Comparison of ENCODE assay signal across 25 mouse cellular contexts in the genomic region with DNA sequence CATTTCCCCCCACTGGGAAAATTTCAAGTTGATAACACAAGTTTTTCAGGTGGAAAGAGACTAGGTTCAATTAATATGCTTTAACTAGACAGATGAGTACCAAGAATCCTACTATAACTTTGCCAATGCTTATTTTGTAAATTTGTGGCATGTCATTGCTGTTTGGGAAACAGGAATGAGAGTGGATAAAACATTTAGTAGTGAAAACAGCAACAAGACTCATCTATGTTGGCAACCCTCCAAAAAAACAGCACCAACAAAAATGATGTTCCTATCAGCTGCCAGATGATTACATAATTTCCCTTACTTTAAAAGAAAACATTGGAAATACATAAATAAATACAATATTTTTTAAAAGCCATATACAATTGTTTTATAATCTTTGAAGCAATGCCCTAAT.
DNase-seq lines count a peak whose midpoint lies in the region; ATAC-seq and TF ChIP-seq lines count a peak whose summit lies in the region.
"Had no signal": no experiment of that assay in that cellular context is flagged by ENCODE, and none has a peak within 500 bp of the region (broad histone marks: within the 10 kb centered on the region; RNA-seq: fewer than 3 reads in every experiment).

No protein-coding gene starts in this region.

- no peaks in the 10 kb centered on the region for H3K27me3 ChIP-seq in liver, adult 2 months (ENCODE audit: control insufficient read depth, insufficient read depth, low read length)
- no peaks in the 10 kb centered on the region for H3K27me3 ChIP-seq in liver, embryonic 11.5 days (replicated peaks; ENCODE audit: control insufficient read depth, insufficient read depth, low read length)
- H3K27me3 ChIP-seq: embryonic facial prominence, embryonic 15.5 days; hindbrain, embryonic 15.5 days; kidney, embryonic 15.5 days; stomach, embryonic 15.5 days had no signal

- DNase-seq in gastrocnemius, adult 2 months = no peak
- DNase-seq in gastrocnemius, adult 8-10 months (ENCODE audit: low spot score in 2 of 2) = no peak
- DNase-seq in liver, adult 2 months (ENCODE audit: extremely low read depth, low read depth, low spot score) = peak; percentile 42
- DNase-seq in liver, embryonic 11.5 days (ENCODE audit: low spot score) = no peak
- peak; percentile 36 for DNase-seq in 416B (ENCODE audit: low read depth)
- no peak for DNase-seq in ovary, postnatal 10 days (ENCODE audit: low spot score)
- DNase-seq: adrenal gland, postnatal 14 days; cerebellum, adult 9-10 months; forebrain, postnatal 0 days; gastrocnemius, postnatal 36 days; liver; liver, postnatal 0 days; right cerebral cortex, adult 18-20 months; right cerebral cortex, postnatal 4 days; thymus, adult 18-20 months; thymus, postnatal 4 days had no signal

- no peak overlapping the region for H3K4me2 ChIP-seq in liver, embryonic 11.5 days
- H3K4me2 ChIP-seq: embryonic facial prominence, embryonic 15.5 days; heart, embryonic 11.5 days; hindbrain, embryonic 15.5 days; kidney, embryonic 15.5 days; midbrain, embryonic 11.5 days; stomach, embryonic 15.5 days had no signal

- H3K36me3 ChIP-seq in liver, adult 2 months (ENCODE audit: control insufficient read depth, insufficient read depth, low read length) = peaks cover 13% of the 10 kb centered on the region
- H3K36me3 ChIP-seq in liver, embryonic 11.5 days (ENCODE audit: control insufficient read depth, insufficient read depth, low read length) = no peaks in the 10 kb centered on the region
- H3K36me3 ChIP-seq: embryonic facial prominence, embryonic 15.5 days; hindbrain, embryonic 15.5 days; kidney, embryonic 15.5 days; limb, embryonic 10.5 days; stomach, embryonic 15.5 days had no signal

- ATAC-seq in liver, embryonic 11.5 days (replicated peaks; ENCODE audit: low FRiP score) = no peak
- peak; percentile 56; the same call in 1 of the 2 replicates for ATAC-seq in erythroblast, adult 5-6 weeks (replicated peaks; ENCODE audit: low FRiP score, poor library complexity, severe bottlenecking)
- ATAC-seq: activated CD4-positive, CD25-positive, alpha-beta regulatory T cell, adult 4 months; forebrain, postnatal 0 days; liver, postnatal 0 days had no signal

- H3K27ac ChIP-seq in gastrocnemius, adult 2 months = peak overlapping the region; percentile 38
- H3K27ac ChIP-seq in liver, adult 2 months (replicated peaks; ENCODE audit: insufficient read depth, low read depth, low read length) = no peak overlapping the region
- H3K27ac ChIP-seq in liver, embryonic 11.5 days (ENCODE audit: low read depth, low read length) = no peak overlapping the region
- H3K27ac ChIP-seq: embryonic facial prominence, embryonic 15.5 days; hindbrain, embryonic 15.5 days; kidney, embryonic 15.5 days; limb, embryonic 10.5 days; stomach, embryonic 15.5 days had no signal

- H3K4me1 ChIP-seq in liver, adult 2 months (ENCODE audit: control insufficient read depth, insufficient read depth, low read length) = peaks cover 4% of the 10 kb centered on the region; the same call in 1 of the 2 replicates
- no peaks in the 10 kb centered on the region for H3K4me1 ChIP-seq in liver, embryonic 11.5 days (replicated peaks; ENCODE audit: control insufficient read depth, insufficient read depth, low read length)
- H3K4me1 ChIP-seq: embryonic facial prominence, embryonic 15.5 days; hindbrain, embryonic 15.5 days; kidney, embryonic 15.5 days; limb, embryonic 10.5 days; stomach, embryonic 15.5 days had no signal

- no peak overlapping the region for H3K4me3 ChIP-seq in gastrocnemius, adult 2 months
- no peak overlapping the region for H3K4me3 ChIP-seq in liver, adult 2 months (ENCODE audit: insufficient read depth, low read depth, low read length)
- no peak overlapping the region for H3K4me3 ChIP-seq in liver, embryonic 11.5 days (ENCODE audit: low read depth, low read length)
- H3K4me3 ChIP-seq: embryonic facial prominence, embryonic 15.5 days; hindbrain, embryonic 15.5 days; kidney, embryonic 15.5 days; limb, embryonic 10.5 days; stomach, embryonic 15.5 days had no signal

- no peak overlapping the region for H3K9ac ChIP-seq in liver, adult 2 months (ENCODE audit: low read depth, low read length)
- H3K9ac ChIP-seq in liver, embryonic 11.5 days (ENCODE audit: low read depth, low read length) = no peak overlapping the region
- H3K9ac ChIP-seq: embryonic facial prominence, embryonic 15.5 days; forebrain, postnatal 0 days; hindbrain, embryonic 15.5 days; kidney, embryonic 15.5 days; liver, postnatal 0 days; stomach, embryonic 15.5 days had no signal

- H3K79me2 ChIP-seq in liver, adult 2 months (ENCODE audit: control insufficient read depth, insufficient read depth, low read length) = peaks cover 5% of the 10 kb centered on the region; the same call in 1 of the 2 replicates

- no peak for TF ChIP-seq POLR2A in liver, adult 2 months (IDR thresholded peaks at IDR 0.05; ENCODE audit: extremely low read depth, insufficient read depth, low read length)

- no peak for TF ChIP-seq CTCF in gastrocnemius, adult 2 months (IDR thresholded peaks at IDR 0.05)
- TF ChIP-seq CTCF in liver, adult 2 months (IDR thresholded peaks at IDR 0.05; ENCODE audit: low read depth, low read length) = no peak

- H3K9me3 ChIP-seq in liver, embryonic 11.5 days (ENCODE audit: control insufficient read depth, low read length) = no peaks in the 10 kb centered on the region
- H3K9me3 ChIP-seq: embryonic facial prominence, embryonic 15.5 days; hindbrain, embryonic 15.5 days; kidney, embryonic 15.5 days; limb, embryonic 10.5 days; stomach, embryonic 15.5 days had no signal

- intact Hi-C loops in gastrocnemius, adult 2 months (cut with DNase I) = no loop called here

Comparison
In these comparisons a context has a peak if more than half of its experiments do, and no peak if none do; other contexts are left out.
1. DNase-seq: peak in liver, adult 2 months (single experiment) and 416B (single experiment); none in gastrocnemius, adult 2 months (single experiment), gastrocnemius, adult 8-10 months (0 of 2), liver, embryonic 11.5 days (single experiment) and ovary, postnatal 10 days (single experiment).